Mouse (Mus musculus): ENCODE measurements around the gene Adipor2. TPM values are rescaled to one million over a fixed set of nuclear protein-coding genes. Genes with fewer than 3 reads are reported as not detected.

Adipor2 gene
- total RNA-seq (2014; rRNA removed) (252 and 306 TPM in 2 replicates), polyA plus RNA-seq (2012; rRNA removed) (212 and 246 TPM in 2 replicates)

GRCm38 (mm10) chr6:119417354-119417753 is at the start of gene Adipor2:
Adipor2 (minus strand) TSS chr6:119417704.
- Histone ChIP-seq H3K79me2 (ENCODE audit: control insufficient read depth, insufficient read depth, low read length) (peaks cover 27% of the 10 kb centered on the region), H3K27me3 (ENCODE audit: control insufficient read depth, insufficient read depth, low read length) (no peaks in the 10 kb centered on the region), H3K27ac (replicated peaks; ENCODE audit: insufficient read depth, low read depth, low read length) (peak within 1 kb of the TSS; percentile 96), H3K4me3 (ENCODE audit: insufficient read depth, low read depth, low read length) (peak within 1 kb of the TSS; percentile 76), H3K36me3 (ENCODE audit: control insufficient read depth, insufficient read depth, low read length) (peaks cover 7% of the 10 kb centered on the region; the same call in 1 of the 2 replicates), H3K9ac (ENCODE audit: low read depth, low read length) (peak within 1 kb of the TSS; percentile 88), H3K4me1 (ENCODE audit: control insufficient read depth, insufficient read depth, low read length) (peaks cover 26% of the 10 kb centered on the region)
- 4% methylated on average over 12 of the region's 12 CpGs for WGBS
- TF ChIP-seq POLR2A (IDR thresholded peaks at IDR 0.05; ENCODE audit: extremely low read depth, insufficient read depth, low read length) (peak; percentile 48; the same call in 1 of the 2 replicates), CTCF (IDR thresholded peaks at IDR 0.05; ENCODE audit: low read depth, low read length) (no peak)
- peak; percentile 97 for DNase-seq (ENCODE audit: extremely low read depth, low read depth, low spot score)

DNA sequence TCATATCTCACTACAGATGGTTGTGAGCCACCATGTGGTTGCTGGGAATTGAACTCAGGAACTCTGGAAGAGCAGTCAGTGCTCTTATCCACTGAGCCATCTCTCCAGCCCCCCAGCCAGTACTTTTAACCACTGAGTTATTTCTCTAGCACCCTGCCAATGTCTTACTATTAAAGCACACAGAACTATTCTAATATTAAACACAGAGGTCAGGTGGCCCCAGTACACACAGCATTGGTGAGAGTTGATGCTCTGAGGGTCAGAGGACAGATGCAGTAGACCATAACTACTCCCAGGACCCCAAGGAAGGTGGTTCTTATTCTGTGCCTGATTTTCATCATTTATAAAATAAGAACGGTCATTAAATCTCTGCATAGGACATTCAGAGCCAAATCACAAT is 48.7 kb upstream of the Adipor2 start:
- Histone ChIP-seq H3K36me3 (ENCODE audit: control insufficient read depth, insufficient read depth, low read length) (no peaks in the 10 kb centered on the region), H3K79me2 (ENCODE audit: control insufficient read depth, insufficient read depth, low read length) (peaks cover 3% of the 10 kb centered on the region; the same call in 1 of the 2 replicates), H3K4me1 (ENCODE audit: control insufficient read depth, insufficient read depth, low read length) (peaks cover 16% of the 10 kb centered on the region), H3K27ac (replicated peaks; ENCODE audit: insufficient read depth, low read depth, low read length) (peak overlapping the region; percentile 83), H3K4me3 (ENCODE audit: insufficient read depth, low read depth, low read length) (peak overlapping the region; percentile 17), H3K27me3 (ENCODE audit: control insufficient read depth, insufficient read depth, low read length) (no peaks in the 10 kb centered on the region), H3K9ac (ENCODE audit: low read depth, low read length) (peak overlapping the region; percentile 51)
- TF ChIP-seq POLR2A (IDR thresholded peaks at IDR 0.05; ENCODE audit: extremely low read depth, insufficient read depth, low read length) (no peak), CTCF (IDR thresholded peaks at IDR 0.05; ENCODE audit: low read depth, low read length) (no peak)
- DNase-seq (ENCODE audit: extremely low read depth, low read depth, low spot score): no peak
- WGBS: 86% methylated on average over 1 of the region's 1 CpGs

DNA sequence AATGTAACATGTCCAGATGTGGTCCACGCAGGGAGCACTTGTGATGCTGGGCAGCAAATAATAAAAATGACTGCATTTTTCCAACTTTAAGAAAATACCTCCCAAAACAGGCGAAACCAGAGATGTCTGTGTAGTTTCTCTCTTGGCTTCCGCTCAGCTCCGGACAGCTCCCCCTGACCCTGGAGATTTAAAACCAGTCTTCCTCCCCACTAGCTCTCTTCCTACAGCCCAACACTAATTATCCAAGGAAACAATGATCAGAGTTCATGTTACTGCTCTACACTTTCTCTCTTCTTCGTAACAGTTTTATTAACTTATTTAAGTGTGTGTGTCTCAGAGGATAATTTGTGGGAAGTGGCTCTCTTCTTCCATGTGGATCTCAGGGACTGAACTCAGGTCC is 42.9 kb upstream of the Adipor2 start:
- 84% methylated on average over 5 of the region's 5 CpGs for WGBS
- Histone ChIP-seq H3K4me1 (ENCODE audit: control insufficient read depth, insufficient read depth, low read length) (peaks cover 7% of the 10 kb centered on the region), H3K36me3 (ENCODE audit: control insufficient read depth, insufficient read depth, low read length) (no peaks in the 10 kb centered on the region), H3K27me3 (ENCODE audit: control insufficient read depth, insufficient read depth, low read length) (no peaks in the 10 kb centered on the region), H3K79me2 (ENCODE audit: control insufficient read depth, insufficient read depth, low read length) (peaks cover 7% of the 10 kb centered on the region; the same call in 1 of the 2 replicates), H3K27ac (replicated peaks; ENCODE audit: insufficient read depth, low read depth, low read length) (no peak overlapping the region), H3K9ac (ENCODE audit: low read depth, low read length) (no peak overlapping the region), H3K4me3 (ENCODE audit: insufficient read depth, low read depth, low read length) (no peak overlapping the region)
- DNase-seq (ENCODE audit: extremely low read depth, low read depth, low spot score): no peak
- TF ChIP-seq CTCF (IDR thresholded peaks at IDR 0.05; ENCODE audit: low read depth, low read length): no peak
- no peak for TF ChIP-seq POLR2A (IDR thresholded peaks at IDR 0.05; ENCODE audit: extremely low read depth, insufficient read depth, low read length)

DNA sequence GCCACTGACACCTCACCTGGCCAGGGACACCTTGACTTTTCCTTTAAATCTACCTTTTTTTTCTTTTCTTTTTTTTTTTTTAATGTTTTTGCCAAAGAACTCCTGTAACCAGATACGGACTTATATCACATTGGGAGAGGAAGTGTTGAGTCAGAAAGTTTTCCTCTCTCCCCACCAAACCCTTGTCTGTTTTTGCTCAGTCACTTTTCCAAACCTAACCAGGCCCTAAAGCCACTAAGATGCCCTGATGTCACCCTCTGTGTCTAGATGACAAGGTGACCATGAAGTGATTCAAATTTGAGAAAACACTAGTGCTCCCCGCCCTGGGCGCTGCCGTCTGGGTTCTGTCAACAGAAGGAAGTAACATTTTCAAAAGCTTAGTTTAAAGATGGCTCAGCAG is 41.5 kb upstream of the Adipor2 start:
- no peak for TF ChIP-seq CTCF (IDR thresholded peaks at IDR 0.05; ENCODE audit: low read depth, low read length)
- TF ChIP-seq POLR2A (IDR thresholded peaks at IDR 0.05; ENCODE audit: extremely low read depth, insufficient read depth, low read length): no peak
- DNase-seq (ENCODE audit: extremely low read depth, low read depth, low spot score): no peak
- Histone ChIP-seq H3K36me3 (ENCODE audit: control insufficient read depth, insufficient read depth, low read length) (no peaks in the 10 kb centered on the region), H3K79me2 (ENCODE audit: control insufficient read depth, insufficient read depth, low read length) (peaks cover 7% of the 10 kb centered on the region; the same call in 1 of the 2 replicates), H3K4me1 (ENCODE audit: control insufficient read depth, insufficient read depth, low read length) (peaks cover 7% of the 10 kb centered on the region), H3K27ac (replicated peaks; ENCODE audit: insufficient read depth, low read depth, low read length) (no peak overlapping the region), H3K4me3 (ENCODE audit: insufficient read depth, low read depth, low read length) (no peak overlapping the region), H3K9ac (ENCODE audit: low read depth, low read length) (no peak overlapping the region), H3K27me3 (ENCODE audit: control insufficient read depth, insufficient read depth, low read length) (no peaks in the 10 kb centered on the region)
- WGBS: 83% methylated on average over 4 of the region's 4 CpGs

DNA sequence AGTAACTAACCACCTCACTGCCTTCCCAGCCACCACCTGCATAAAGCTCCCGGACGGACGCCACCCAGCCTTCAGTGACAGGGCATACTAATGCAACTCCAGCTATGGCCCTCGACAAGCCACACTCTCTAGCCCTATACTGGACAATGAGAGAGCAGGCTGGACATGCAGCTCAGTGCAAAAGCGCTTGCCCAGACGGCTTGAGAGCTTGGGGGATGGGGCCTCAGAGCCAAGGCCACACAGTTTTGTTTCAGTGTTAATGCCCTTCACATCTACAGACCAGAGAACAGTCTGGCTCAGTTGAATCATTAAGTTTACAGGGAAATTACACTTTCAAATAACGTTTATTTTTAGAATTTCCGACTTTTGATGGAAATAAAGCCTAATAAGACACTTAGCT is 40.7 kb upstream of the Adipor2 start:
- H3K27me3 ChIP-seq (ENCODE audit: control insufficient read depth, insufficient read depth, low read length): no peaks in the 10 kb centered on the region
- H3K27ac ChIP-seq (replicated peaks; ENCODE audit: insufficient read depth, low read depth, low read length): no peak overlapping the region
- no peak overlapping the region for H3K9ac ChIP-seq (ENCODE audit: low read depth, low read length)
- peaks cover 7% of the 10 kb centered on the region; the same call in 1 of the 2 replicates for H3K79me2 ChIP-seq (ENCODE audit: control insufficient read depth, insufficient read depth, low read length)
- DNase-seq (ENCODE audit: extremely low read depth, low read depth, low spot score): no peak
- no peaks in the 10 kb centered on the region for H3K36me3 ChIP-seq (ENCODE audit: control insufficient read depth, insufficient read depth, low read length)
- TF ChIP-seq CTCF (IDR thresholded peaks at IDR 0.05; ENCODE audit: low read depth, low read length): no peak
- H3K4me1 ChIP-seq (ENCODE audit: control insufficient read depth, insufficient read depth, low read length): peaks cover 6% of the 10 kb centered on the region
- 76% methylated on average over 8 of the region's 8 CpGs for WGBS
- no peak overlapping the region for H3K4me3 ChIP-seq (ENCODE audit: insufficient read depth, low read depth, low read length)

DNA sequence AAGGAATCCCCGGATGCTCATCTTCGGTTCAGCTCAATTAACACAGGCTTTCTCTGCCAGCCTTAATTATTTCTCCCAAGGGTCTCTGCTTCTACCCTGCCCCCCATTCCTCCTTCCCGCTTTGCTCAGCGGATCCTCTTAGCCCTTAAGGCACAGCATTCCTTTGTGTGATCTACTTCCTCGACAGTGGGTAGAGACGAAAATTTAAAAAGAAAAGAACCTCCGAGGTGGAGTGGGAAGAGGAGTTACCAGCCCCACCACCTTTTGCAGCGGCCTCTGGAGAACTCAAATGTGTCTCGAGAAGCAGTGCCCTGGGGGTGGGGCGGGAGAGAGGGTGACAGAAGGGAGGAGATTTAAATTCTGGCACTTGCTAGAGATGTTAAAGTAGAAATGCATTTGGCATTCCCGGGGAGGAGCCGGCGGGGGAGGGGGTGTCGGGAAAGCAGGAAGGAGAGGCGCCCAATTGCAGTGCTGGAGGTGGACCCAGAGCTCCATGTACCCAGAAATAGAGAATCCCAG is 34.5 kb upstream of the Adipor2 start:
- Histone ChIP-seq H3K4me1 (ENCODE audit: control insufficient read depth, insufficient read depth, low read length) (peaks cover 5% of the 10 kb centered on the region), H3K36me3 (ENCODE audit: control insufficient read depth, insufficient read depth, low read length) (no peaks in the 10 kb centered on the region), H3K9ac (ENCODE audit: low read depth, low read length) (0 out of 2 replicates have a peak overlapping the region, but pooled peaks have one; percentile 49), H3K27ac (replicated peaks; ENCODE audit: insufficient read depth, low read depth, low read length) (no peak overlapping the region), H3K27me3 (ENCODE audit: control insufficient read depth, insufficient read depth, low read length) (no peaks in the 10 kb centered on the region), H3K4me3 (ENCODE audit: insufficient read depth, low read depth, low read length) (peak overlapping the region; percentile 19; the same call in 1 of the 2 replicates), H3K79me2 (ENCODE audit: control insufficient read depth, insufficient read depth, low read length) (no peaks in the 10 kb centered on the region)
- TF ChIP-seq POLR2A (IDR thresholded peaks at IDR 0.05; ENCODE audit: extremely low read depth, insufficient read depth, low read length): no peak
- no peak for TF ChIP-seq CTCF (IDR thresholded peaks at IDR 0.05; ENCODE audit: low read depth, low read length)
- DNase-seq (ENCODE audit: extremely low read depth, low read depth, low spot score): no peak
- WGBS: 24% methylated on average over 15 of the region's 15 CpGs
